Mouse (Mus musculus) bone marrow, adult 2 months (tissue): ENCODE measurements around the gene Tnnt1. TPM values are rescaled to one million over a fixed set of nuclear protein-coding genes. Genes with fewer than 3 reads are reported as not detected.

Experiments used
- H3K27ac ChIP-seq: fragments of 200-500 bp; 2 replicates; pipeline ENCODE4 v1.5.1; 2012; ENCODE audit warnings: low read depth, mild to moderate bottlenecking, control low read depth, inconsistent platforms, low read length; ENCODE audit not compliant: control insufficient read depth, poor library complexity, insufficient read depth
- H3K4me1 ChIP-seq: fragments of 200-500 bp; 2 replicates; pipeline ENCODE4 v1.6.1; 2011; ENCODE audit warnings: low read length; ENCODE audit not compliant: control insufficient read depth, insufficient read depth
- H3K4me3 ChIP-seq: fragments of 200-500 bp; replicated peaks from 2 replicates; pipeline ENCODE3; 2011; ENCODE audit warnings: mild to moderate bottlenecking, low read depth, low read length, control low read depth; ENCODE audit not compliant: control insufficient read depth
- CTCF ChIP-seq: fragments of 200-500 bp; IDR thresholded peaks from 2 replicates; pipeline ENCODE4 v1.5.1; 2011; ENCODE audit warnings: low read length, control low read depth; ENCODE audit not compliant: control insufficient read depth, insufficient read depth
- POLR2A ChIP-seq: fragments of 200-500 bp; IDR thresholded peaks from 2 replicates; pipeline ENCODE4 v1.6.1; 2011; ENCODE audit warnings: low read depth, mild to moderate bottlenecking, control low read depth, low read length, borderline replicate concordance; ENCODE audit not compliant: control insufficient read depth
- WGBS: fragments of 180-500 bp; shearing (Covaris S2); methylation state at CpG from one replicate; pipeline ENCODE4 v1.1.7; 2018; 5-methylcytosine and 5-hydroxymethylcytosine counted together
- polyA plus RNA-seq: library from polyadenylated mRNA; stranded (reverse); fragments of >200 nt; gene quantifications from 2 replicates; pipeline ENCODE4 v1.2.4, GENCODE M21; 2011; ENCODE audit warnings: low replicate concordance; ENCODE audit not compliant: missing spikeins, insufficient read depth, insufficient read length

Gene Tnnt1
- polyA plus RNA-seq, 1 experiment, result 30.5 TPM

DNA sequence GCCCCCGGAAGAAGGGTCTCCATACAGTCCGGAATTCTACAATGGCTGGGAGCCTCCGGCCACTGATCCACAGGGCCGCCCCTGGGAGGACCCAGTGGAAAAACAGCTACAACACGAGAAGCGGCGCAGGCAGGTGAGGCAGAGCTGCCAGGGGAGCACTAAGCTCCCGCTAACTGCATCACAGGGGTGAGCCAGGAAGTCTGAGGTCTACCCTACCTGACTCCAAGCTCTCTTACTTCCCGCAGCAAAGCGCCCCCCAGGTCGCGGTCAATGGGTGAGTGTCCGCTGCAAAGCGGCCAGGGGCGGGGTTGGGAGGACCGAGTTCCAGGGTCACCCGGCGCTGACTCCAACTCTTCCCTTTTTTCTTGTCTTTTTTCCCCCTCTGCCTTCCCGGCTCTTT, 42.2 kb downstream of the Tnnt1 start:
- Histone ChIP-seq H3K4me1 (no peaks in the 10 kb centered on the region), H3K27ac (no peak overlapping the region), H3K4me3 (no peak overlapping the region)
- WGBS, result 40% methylated on average over 19 of the region's 19 CpGs
- TF ChIP-seq CTCF (no peak), POLR2A (no peak)

DNA sequence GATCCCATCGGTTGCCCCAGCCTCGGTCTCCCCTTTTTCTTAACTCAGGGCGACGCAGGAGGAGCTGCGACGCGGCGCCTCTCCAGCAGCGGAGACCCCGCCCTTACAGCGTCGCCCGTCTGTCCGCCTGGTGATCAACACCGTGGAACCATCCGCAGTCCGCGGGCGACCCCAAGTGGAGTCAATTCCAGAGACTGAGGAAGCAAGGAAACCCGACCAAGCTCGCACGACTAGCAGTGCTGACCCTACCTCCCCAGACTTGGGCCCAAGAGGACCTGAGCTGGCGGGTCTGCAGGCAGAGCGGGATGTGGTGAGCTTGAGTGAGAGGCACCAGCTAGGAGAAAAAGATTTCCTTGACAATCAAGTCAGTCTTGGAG, 45.0 kb downstream of the Tnnt1 start:
- Histone ChIP-seq H3K4me1 (no peaks in the 10 kb centered on the region), H3K4me3 (no peak overlapping the region), H3K27ac (no peak overlapping the region)
- 0 out of 2 replicates have a peak, but pooled peaks have one; percentile 12 for TF ChIP-seq CTCF
- no peak for TF ChIP-seq POLR2A
- WGBS, result 39% methylated on average over 24 of the region's 24 CpGs

DNA sequence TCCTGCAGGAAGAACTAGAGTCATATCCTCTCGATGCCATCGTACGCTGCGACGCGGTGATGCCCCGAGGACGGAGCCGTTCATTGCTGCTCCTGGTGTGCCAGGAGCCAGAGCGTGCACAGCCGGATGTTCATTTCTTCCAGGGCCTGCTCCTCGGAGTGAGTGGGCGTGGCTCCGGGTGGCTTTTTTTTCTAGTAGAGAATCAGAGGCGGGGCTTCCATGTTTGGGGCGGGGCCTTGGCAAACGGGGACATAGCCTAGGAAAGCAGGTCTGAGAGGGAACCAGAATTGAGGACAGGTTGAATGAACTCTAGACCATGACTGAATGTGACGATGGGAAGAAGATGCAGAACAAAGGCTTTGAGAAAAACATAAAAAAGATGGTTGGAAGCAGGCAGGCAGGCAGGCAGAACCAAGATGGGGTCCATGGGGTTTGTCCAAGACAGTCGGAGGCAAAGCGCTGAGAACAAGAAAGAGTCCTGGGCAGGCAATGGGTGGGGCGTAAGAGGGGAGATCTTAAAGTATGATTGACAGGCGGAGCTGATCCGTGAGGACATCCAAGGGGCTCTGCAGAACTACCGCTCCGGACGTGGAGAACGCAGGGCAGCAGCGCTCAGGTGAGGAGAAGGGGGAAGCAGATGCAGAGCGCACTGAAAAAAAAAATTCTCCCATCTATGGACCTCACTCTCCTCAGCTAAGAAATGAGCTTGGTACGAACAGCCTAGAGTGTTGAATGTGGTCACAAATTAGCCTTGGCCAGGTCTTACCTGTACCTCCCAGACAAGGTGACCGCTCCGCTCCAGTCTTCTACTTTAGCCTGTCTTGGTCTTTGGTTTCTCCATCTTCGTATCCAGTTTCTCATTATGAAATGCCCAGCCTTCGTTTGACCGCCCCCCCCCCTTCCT, 45.7 kb downstream of the Tnnt1 start:
- no peak for TF ChIP-seq POLR2A
- no peak for TF ChIP-seq CTCF
- no peak overlapping the region for H3K4me3 ChIP-seq
- no peaks in the 10 kb centered on the region for H3K4me1 ChIP-seq
- H3K27ac ChIP-seq, result no peak overlapping the region
- WGBS, result 33% methylated on average over 35 of the region's 35 CpGs

DNA sequence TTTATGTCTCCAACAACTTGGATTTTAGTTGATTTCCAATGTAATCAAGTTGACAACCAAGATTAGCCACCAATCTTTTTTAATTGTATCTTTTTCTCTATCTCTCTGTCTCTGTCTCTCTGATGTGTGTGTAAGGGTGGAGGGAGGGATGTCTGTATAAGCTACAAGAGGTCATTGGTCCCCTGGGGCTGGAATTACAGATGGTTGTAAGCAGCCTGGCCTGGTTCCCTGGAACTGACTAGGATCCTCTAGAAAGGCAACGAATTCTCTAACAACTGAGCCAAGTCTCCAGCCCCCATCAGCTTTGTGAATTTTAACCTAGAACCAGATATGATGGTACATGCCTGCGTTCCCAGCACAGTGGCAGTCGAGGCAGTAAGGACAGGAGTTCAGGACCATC, 48.4 kb downstream of the Tnnt1 start:
- Histone ChIP-seq H3K4me1 (no peaks in the 10 kb centered on the region), H3K4me3 (no peak overlapping the region), H3K27ac (no peak overlapping the region)
- WGBS, result 77% methylated on average over 3 of the region's 3 CpGs
- no peak for TF ChIP-seq POLR2A
- no peak for TF ChIP-seq CTCF

GRCm38 (mm10) chr7:4464194-4464824, 51.9 kb downstream of the Tnnt1 start:
- Histone ChIP-seq H3K4me1 (no peaks in the 10 kb centered on the region), H3K27ac (no peak overlapping the region), H3K4me3 (no peak overlapping the region)
- TF ChIP-seq POLR2A (no peak), CTCF (no peak)
- 10% methylated on average over 12 of the region's 12 CpGs for WGBS

DNA sequence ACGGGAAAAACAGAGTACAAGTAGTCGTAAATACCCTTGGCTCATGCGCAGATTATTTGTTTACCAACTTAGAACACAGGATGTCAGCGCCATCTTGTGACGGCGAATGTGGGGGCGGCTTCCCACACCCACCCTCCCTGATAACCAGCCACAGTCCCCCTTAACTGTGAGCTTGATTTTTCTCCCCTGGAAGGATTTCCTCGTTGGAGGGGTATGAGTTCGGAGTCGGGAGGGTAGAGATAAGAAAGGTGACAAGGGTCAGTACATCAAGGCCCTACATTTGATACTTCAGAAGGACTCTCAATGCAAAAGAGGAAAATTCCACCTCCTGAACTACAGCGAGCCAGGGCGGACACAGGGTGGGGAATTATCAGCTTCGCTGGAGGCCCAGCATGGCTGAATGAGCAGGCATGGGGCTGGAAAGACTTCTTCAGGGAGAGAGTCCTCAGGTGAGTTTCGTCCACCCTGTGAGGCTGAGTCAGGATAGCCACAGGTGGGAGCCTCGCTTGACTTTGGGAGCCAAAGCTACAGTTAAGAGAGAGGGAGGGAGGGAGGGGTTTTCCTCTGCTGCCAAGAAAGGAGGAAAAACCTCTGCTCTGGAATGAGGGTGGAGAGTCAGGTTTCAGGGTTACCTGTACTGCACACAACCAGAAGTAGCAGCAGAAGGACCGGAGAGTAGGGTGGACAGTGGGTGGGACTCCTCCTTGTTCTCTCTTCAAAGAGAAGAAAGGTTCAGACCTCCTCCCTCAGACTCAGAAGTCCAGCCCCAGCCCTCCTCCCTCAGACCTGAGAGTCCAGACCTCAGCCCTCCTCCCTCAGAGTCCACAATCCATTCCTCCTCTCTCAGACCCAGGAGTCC, 55.4 kb downstream of the Tnnt1 start, which contains the start of gene Eps8l1:
Gene Eps8l1, plus strand, starts transcription at position 99 of the 859 bp plus-strand sequence.
- 53% methylated on average over 14 of the region's 16 CpGs for WGBS
- H3K4me1 ChIP-seq, result no peaks in the 10 kb centered on the region

More for the DNA sequence above, 55.4 kb downstream of the Tnnt1 start, which contains the start of gene Eps8l1:
- H3K4me3 ChIP-seq, result peak within 1 kb of the TSS; percentile 36
- no peak for TF ChIP-seq POLR2A
- peak within 1 kb of the TSS; percentile 11; the same call in 1 of the 2 replicates for H3K27ac ChIP-seq

Other genes with a start within 250 kb of the Tnnt1 start
- not detected in 2 replicates for gene Ncr1, start 178.7 kb downstream of the Tnnt1 start, polyA plus RNA-seq
- 5.6 and 19.0 TPM in 2 replicates for gene Gp6, start 118.6 kb downstream of the Tnnt1 start, polyA plus RNA-seq
- 3.6 and 6.9 TPM in 2 replicates for gene Rdh13, start 70.7 kb downstream of the Tnnt1 start, polyA plus RNA-seq
- 7.3 and 16.5 TPM in 2 replicates for gene Eps8l1, start 55.7 kb downstream of the Tnnt1 start, polyA plus RNA-seq
- 163 and 340 TPM in 2 replicates for gene Ppp1r12c, start 14.7 kb downstream of the Tnnt1 start, polyA plus RNA-seq
- gene Tnni3, start 7.8 kb upstream of the Tnnt1 start, polyA plus RNA-seq, result 4.9 and 25.9 TPM in 2 replicates
- gene Dnaaf3, start 16.1 kb upstream of the Tnnt1 start, polyA plus RNA-seq, result 1.2 and 2.2 TPM in 2 replicates
- gene Syt5, start 31.2 kb upstream of the Tnnt1 start, polyA plus RNA-seq, result 0.74 TPM in 1 of 2 replicates, not detected in the other
- not detected in 2 replicates for gene Ptprh, start 87.7 kb upstream of the Tnnt1 start, polyA plus RNA-seq
- 36.2 and 42.5 TPM in 2 replicates for gene Tmem86b, start 115.0 kb upstream of the Tnnt1 start, polyA plus RNA-seq
- gene Ppp6r1, start 142.6 kb upstream of the Tnnt1 start, polyA plus RNA-seq, result 53.3 and 89.0 TPM in 2 replicates
- gene Hspbp1, start 168.7 kb upstream of the Tnnt1 start, polyA plus RNA-seq, result 11.7 and 19.8 TPM in 2 replicates
- gene Brsk1, start 174.2 kb upstream of the Tnnt1 start, polyA plus RNA-seq, result 3.7 TPM in 1 of 2 replicates, not detected in the other
- 5.1 and 7.2 TPM in 2 replicates for gene Tmem150b, start 208.9 kb upstream of the Tnnt1 start, polyA plus RNA-seq
- 98.4 and 144 TPM in 2 replicates for gene Kmt5c, start 223.7 kb upstream of the Tnnt1 start, polyA plus RNA-seq
- gene Cox6b2, start 236.7 kb upstream of the Tnnt1 start, polyA plus RNA-seq, result 169 and 179 TPM in 2 replicates